Mouse (Mus musculus): ENCODE measurements around the gene Mndal. TPM values are rescaled to one million over a fixed set of nuclear protein-coding genes. Genes with fewer than 3 reads are reported as not detected.

Mndal gene
- polyA plus RNA-seq, 1 experiment = 2.8 TPM

Other genes with a start within 250 kb of the Mndal start
- gene Ifi207, start 200.7 kb downstream of the Mndal start, polyA plus RNA-seq (2012; rRNA removed) = 11.6 and 12.2 TPM in 2 replicates
- gene Ifi204, start 175.5 kb downstream of the Mndal start, polyA plus RNA-seq (2012; rRNA removed) = 1.9 and 2.1 TPM in 2 replicates
- gene Ifi211, start 29.4 kb downstream of the Mndal start, polyA plus RNA-seq (2012; rRNA removed) = 0.84 and 1.5 TPM in 2 replicates
- gene Ifi203, start 181 bp upstream of the Mndal start, polyA plus RNA-seq (2012; rRNA removed) = 5.5 and 7.7 TPM in 2 replicates
- gene Ifi202b, start 40.3 kb upstream of the Mndal start, polyA plus RNA-seq (2012; rRNA removed) = 0.34 TPM in 1 of 2 replicates, not detected in the other
- gene Ifi205, start 89.3 kb upstream of the Mndal start, polyA plus RNA-seq (2012; rRNA removed) = 2.8 and 2.9 TPM in 2 replicates
- 0.08 and 0.27 TPM in 2 replicates for gene Olfr433, start 98.2 kb upstream of the Mndal start, polyA plus RNA-seq (2012; rRNA removed)
- 0.20 TPM in 1 of 2 replicates, not detected in the other for gene Olfr432, start 106.7 kb upstream of the Mndal start, polyA plus RNA-seq (2012; rRNA removed)
- gene Olfr430, start 124.1 kb upstream of the Mndal start, polyA plus RNA-seq (2012; rRNA removed) = not detected in 2 replicates
- gene Olfr429, start 141.8 kb upstream of the Mndal start, polyA plus RNA-seq (2012; rRNA removed) = not detected in 2 replicates
- not detected in 2 replicates for gene Olfr427, start 154.4 kb upstream of the Mndal start, polyA plus RNA-seq (2012; rRNA removed)
- gene Olfr231, start 178.7 kb upstream of the Mndal start, polyA plus RNA-seq (2012; rRNA removed) = not detected in 2 replicates
- not detected in 2 replicates for gene Olfr424, start 189.0 kb upstream of the Mndal start, polyA plus RNA-seq (2012; rRNA removed)
- not detected in 2 replicates for gene Olfr420, start 213.1 kb upstream of the Mndal start, polyA plus RNA-seq (2012; rRNA removed)
- 0.01 and 0.06 TPM in 2 replicates for gene Spta1, start 230.3 kb upstream of the Mndal start, polyA plus RNA-seq (2012; rRNA removed)

Data from gonadal fat pad, adult 2 months (tissue).